Mouse (Mus musculus): ENCODE measurements around the gene Setd7.

DNA sequence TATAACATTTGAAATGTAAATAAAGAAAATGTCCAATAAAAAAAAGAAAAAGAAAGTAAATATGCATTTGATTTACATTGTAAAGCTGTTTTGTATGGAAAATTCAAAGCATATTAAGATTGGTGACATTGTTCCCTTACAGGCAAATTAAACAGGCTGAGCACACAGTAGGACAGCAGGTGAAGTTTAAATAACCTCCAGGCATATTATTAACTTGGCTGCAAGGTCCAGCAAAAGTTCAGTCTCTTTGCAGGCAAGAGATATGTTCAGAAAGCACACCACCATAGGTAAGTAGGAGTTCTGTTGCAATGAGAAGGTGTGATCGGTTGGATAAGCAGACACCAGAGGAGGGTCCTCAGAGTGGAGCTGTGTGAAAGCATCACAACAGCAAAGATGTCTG lies 62.7 kb downstream of the Setd7 start:
- no peak for TF ChIP-seq CTCF (IDR thresholded peaks at IDR 0.05; ENCODE audit: borderline replicate concordance, extremely low read depth, insufficient read depth, insufficient read length)
- TF ChIP-seq POLR2A (IDR thresholded peaks at IDR 0.05; ENCODE audit: borderline replicate concordance, extremely low read depth, insufficient read depth, insufficient read length, poor library complexity, severe bottlenecking) = no peak
